Mouse (Mus musculus): Measurements from ENCODE around the gene Olfr1378.

Gene Olfr1378

GRCm38 (mm10) chr11:50966230-50966629, at the start of gene Olfr1378:
Olfr1378 (plus strand) TSS chr11:50966530.
- DNase-seq (ENCODE audit: low read depth) = no peak

- DNase-seq (ENCODE audit: low read depth) = no peak
Measured at GRCm38 (mm10) chr11:50930469-50931014, 35.8 kb upstream of the Olfr1378 start.

GRCm38 (mm10) chr11:50931021-50931420, 35.3 kb upstream of the Olfr1378 start:
- DNase-seq (ENCODE audit: low read depth) = no peak

DNA sequence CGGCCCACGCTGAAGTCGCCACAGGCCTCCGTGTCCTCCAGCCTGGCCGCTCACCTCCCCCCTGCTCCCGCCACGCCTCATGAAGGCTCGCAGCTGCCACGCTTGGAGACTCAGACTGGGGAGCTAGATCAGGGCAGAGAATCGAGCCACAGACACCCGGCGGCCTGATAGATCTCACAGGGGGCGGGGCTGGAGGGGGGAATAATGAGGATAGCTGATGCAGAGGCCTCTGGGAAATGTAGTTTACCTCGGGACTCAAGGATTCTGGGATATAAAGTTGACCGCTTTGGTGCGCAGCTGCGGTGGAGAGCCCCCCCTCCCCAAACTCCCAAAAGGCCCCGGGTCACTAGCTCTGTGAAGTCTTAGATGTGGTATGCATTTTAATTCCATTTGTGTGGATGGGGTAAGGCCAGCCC, 34.9 kb upstream of the Olfr1378 start, which contains the start of gene Zfp354b:
Zfp354b (minus strand) TSS at position 183 of the 416 bp plus-strand sequence.
- DNase-seq (ENCODE audit: low read depth) = no peak

- no peak for DNase-seq (ENCODE audit: low read depth)
Measured at GRCm38 (mm10) chr11:50932040-50932439, 34.3 kb upstream of the Olfr1378 start.

DNA sequence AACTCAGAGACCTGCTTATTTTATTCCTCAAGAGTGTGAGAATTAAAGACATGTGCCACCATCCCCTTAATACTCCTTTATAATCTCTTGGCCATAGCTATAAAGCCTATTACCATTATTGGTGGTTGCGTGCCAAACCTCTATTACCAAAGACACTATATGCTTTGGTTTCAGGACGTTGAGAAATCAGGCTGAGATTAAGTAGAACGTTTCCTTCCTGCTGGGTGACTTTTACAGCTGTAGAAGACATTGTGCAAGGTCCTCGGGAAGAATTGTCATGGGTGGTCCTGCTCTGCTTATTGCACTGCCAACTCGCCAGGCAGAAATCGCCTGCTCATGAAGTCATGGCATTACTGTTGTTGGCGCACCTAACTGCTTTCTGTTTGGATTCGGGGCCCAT, 27.9 kb upstream of the Olfr1378 start:
- DNase-seq (ENCODE audit: low read depth) = no peak

DNA sequence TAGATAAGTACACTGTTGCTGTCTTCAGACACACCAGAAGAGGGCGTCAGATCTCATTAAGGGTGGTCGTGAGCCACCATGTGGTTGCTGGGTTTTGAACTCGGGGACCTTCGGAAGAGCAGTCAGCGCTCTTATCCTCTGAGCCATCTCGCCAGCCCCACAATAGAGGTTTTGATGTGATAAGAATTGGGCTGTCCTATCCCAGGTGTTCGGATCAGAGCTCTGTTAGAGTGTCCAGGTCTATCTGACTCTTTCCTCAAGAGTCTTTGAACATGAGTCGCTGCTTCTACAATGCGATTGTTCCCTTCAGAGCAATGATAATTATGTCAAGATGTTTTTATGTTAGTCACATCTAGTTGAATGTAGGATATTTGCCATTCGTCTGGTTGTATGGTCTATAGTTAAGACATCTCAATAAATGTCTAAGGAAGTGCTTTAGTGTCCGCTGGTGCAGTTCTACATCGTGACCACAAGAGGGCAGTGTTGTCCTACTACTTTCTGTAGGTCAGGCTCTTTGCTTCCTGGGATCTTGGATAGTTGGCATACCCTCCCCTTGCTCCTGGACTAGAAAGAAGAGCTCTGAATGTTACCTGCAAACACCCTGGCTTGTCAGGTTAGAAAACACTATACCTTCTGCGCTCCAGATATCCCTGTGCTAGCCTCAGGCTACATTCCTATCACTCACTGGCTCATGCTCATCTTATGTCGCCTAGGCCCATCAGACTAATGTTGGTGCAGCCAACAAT, 26.5 kb upstream of the Olfr1378 start:
- DNase-seq (ENCODE audit: low read depth) = no peak

DNA sequence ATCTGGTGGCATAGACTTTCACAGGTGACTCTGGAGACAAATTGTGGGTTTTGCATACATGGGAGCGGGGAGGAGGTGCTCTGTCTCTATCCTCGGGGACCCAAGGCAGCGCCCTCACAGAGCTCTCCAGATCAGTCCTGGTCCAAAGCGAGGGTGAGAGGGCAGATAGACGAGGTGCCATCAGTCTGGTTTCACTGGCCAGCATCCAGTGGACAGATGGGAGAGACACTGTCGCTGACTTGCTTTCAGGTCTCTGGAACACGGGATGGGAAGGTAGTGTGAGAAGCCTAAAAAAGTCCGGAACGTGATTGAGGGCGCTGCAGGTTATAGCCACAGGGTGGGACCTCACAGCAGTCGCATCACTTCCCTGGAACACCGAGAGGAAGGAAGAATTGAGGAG, 23.9 kb upstream of the Olfr1378 start:
- DNase-seq (ENCODE audit: low read depth) = no peak

- no peak for DNase-seq (ENCODE audit: low read depth)
Measured at GRCm38 (mm10) chr11:50943506-50943905, 22.8 kb upstream of the Olfr1378 start, which contains the start of gene 4933414I15Rik. 4933414I15Rik (minus strand) TSS chr11:50943765.

DNA sequence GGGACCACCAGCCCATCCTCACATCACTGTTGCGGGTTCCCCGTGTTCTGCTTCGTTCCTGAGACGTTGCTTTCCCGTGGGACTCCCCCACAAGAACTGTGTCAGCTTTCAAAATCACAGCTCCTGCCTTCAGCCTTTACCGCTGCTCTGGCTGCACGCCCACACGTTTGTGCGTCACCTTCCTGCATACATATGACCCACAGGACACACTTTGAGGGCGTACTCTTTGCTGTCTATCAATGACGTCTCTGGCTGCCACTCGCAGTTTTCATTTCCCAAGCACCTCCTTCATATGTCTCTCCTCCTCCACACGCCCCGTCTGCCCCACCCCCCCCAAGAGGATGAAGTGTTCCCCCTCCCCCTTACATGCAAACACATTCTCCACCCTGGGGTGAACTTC, 14.0 kb upstream of the Olfr1378 start:
- no peak for DNase-seq (ENCODE audit: low read depth)

- DNase-seq (ENCODE audit: low read depth) = no peak
Measured at GRCm38 (mm10) chr11:50953665-50954064, 12.7 kb upstream of the Olfr1378 start, which contains the start of gene Prop1. Prop1 (minus strand) TSS chr11:50953765.

DNA sequence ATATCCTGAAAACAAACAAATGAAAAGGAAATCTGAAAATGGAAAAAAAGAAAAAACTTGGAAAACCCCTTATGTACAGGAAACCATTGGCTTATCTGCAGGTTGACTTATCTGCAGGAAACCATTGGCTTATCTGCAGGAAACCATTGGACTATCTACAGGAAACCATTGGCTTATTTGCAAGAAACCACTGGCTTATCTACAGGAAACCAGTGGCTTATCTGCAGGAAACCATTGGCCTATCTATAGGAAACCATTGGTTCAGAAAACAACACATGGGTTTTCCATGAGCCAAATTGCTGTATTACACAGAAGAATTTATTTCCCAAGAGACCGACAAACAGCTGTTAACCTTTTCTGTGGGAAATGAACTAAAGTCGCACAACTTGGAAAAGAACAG, 1.4 kb upstream of the Olfr1378 start:
- DNase-seq (ENCODE audit: low read depth) = peak; percentile 14

DNA sequence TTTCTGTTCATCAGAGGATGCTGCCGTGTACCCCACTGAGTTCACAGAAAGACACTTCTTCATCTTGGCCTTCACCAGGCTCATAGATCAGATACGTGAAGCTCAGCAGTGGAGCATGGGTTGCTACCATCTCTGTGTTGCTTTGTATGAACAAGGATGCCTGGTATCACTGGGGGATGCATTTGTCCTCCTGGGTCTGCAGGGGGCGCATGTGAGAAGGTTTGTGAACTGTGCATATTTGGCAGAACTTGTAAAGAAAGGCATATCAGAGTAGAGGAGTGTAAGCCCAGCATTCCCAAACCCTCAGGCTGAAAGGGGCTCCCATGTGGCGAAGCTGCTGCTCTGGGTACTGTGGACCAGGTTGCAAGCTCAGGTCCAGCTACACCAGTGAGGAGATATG, 10.9 kb downstream of the Olfr1378 start:
- no peak for DNase-seq (ENCODE audit: low read depth)

DNA sequence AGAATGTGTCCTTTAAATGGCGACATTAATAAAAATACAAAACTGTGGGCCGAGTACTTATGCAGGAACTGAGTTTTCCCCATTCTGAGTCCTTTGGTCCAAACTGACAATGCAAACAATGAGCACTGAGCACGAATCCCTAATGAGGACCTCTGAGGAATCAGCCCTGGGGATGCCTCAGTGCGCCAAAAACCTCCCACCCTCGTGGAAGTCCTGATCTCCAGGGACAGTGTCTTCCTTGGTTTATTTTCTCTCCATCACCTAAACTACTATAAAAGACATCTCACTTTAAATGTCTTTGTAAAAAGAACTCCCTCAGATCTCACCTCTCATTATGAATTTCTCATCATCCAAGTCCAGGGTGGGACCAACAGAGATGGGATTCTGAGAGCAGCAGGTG, 15.3 kb downstream of the Olfr1378 start, which contains the start of gene Olfr1377:
Olfr1377 (plus strand) TSS at position 301 of the 400 bp plus-strand sequence.
- no peak for DNase-seq (ENCODE audit: low read depth)

- no peak for DNase-seq (ENCODE audit: low read depth)
Measured at GRCm38 (mm10) chr11:51003296-51003695, 37.0 kb downstream of the Olfr1378 start, which contains the start of gene Olfr51. Olfr51 (plus strand) TSS chr11:51003596.

DNA sequence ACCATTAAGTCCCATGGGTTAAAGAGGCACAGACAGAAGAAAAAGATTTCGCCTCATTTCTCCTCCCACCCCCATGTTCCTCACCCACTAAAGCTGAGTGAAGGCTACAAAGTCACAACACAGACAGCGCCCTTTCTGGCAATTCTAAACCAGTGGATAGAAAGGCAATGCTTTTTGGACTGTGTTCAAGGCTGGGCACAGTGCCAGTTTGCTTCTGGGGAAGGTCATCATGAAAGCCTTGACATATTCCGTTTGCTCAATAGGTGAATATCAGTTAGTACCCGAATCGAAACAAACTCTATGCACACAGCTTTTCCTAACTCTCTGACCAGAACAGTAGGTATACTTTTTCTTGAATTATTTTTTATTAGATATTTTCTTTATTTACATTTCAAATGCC, 45.5 kb downstream of the Olfr1378 start:
- no peak for DNase-seq (ENCODE audit: low read depth)

DNA sequence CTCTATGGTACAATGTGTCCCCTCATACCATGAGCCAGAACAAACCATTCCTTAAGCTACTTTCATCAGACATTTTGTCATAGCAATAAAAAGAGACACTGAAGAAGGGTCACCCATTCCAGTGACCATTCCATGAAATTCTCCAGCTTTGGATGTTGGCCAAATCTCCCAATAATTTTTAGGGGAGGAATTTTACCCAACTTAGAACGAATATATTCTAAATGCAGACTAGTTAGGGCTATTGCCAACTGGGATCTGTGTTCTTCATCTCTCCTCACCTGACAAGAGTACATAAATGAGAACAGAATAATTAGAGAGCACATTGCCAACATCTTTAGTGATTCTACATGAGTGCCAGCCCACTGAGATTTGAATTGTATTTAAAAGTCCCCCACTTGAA, 47.6 kb downstream of the Olfr1378 start, which contains the start of gene Olfr54:
Olfr54 (plus strand) TSS at position 301 of the 400 bp plus-strand sequence.
- no peak for DNase-seq (ENCODE audit: low read depth)

- DNase-seq (ENCODE audit: low read depth) = no peak
Measured at GRCm38 (mm10) chr11:51016341-51016740, 50.0 kb downstream of the Olfr1378 start.

Measured in c-Kit-positive CD71-negative TER-119-negative erythroid progenitor cells, embryonic 14.5 days (primary cell).